Mouse (Mus musculus) MEL (cell line): ENCODE measurements around the gene Sox30.

Experiments
- CHD2 ChIP-seq: IDR thresholded peaks from 2 replicates; pipeline ENCODE4 v1.6.1; 2011; ENCODE audit warnings: low read length, improper control_type of control experiment
- CTCF ChIP-seq, 3 experiments: IDR thresholded peaks in 2 of 3; conservative IDR thresholded peaks in 1 of 3; 2 replicates each; pipeline ENCODE4 v1.5.1; 2011 to 2012; ENCODE audit warnings: low read length in 3 of 3, low read depth in 2 of 3, mild to moderate bottlenecking in 2 of 3, improper control_type of control experiment in 1 of 3, inconsistent platforms in 1 of 3, mixed read lengths in 1 of 3, moderate library complexity in 1 of 3; ENCODE audit not compliant: control insufficient read depth in 1 of 3, insufficient read depth in 1 of 3, poor library complexity in 1 of 3, severe bottlenecking in 1 of 3
- ELF1 ChIP-seq: IDR thresholded peaks from 2 replicates; pipeline ENCODE4 v1.6.1; 2014; ENCODE audit warnings: low read depth, mild to moderate bottlenecking, inconsistent platforms, low read length, improper control_type of control experiment, moderate library complexity
- MYB ChIP-seq: IDR thresholded peaks from 2 replicates; pipeline ENCODE4 v1.6.1; 2011; ENCODE audit warnings: mild to moderate bottlenecking, low read depth, low read length, improper control_type of control experiment
- MYC ChIP-seq: IDR thresholded peaks from 2 replicates; pipeline ENCODE4 v1.6.1; 2011; ENCODE audit warnings: low read depth, mild to moderate bottlenecking, low read length, improper control_type of control experiment, moderate library complexity
- POLR2A ChIP-seq, 2 experiments: IDR thresholded peaks; 2 replicates each; pipeline ENCODE4 v1.6.1; 2011 to 2012; ENCODE audit warnings: low read length in 2 of 2, mild to moderate bottlenecking in 2 of 2, control low read depth in 1 of 2, improper control_type of control experiment in 1 of 2, low read depth in 1 of 2, moderate library complexity in 1 of 2; ENCODE audit not compliant: control insufficient read depth in 1 of 2, insufficient read depth in 1 of 2, poor library complexity in 1 of 2
- SIN3A ChIP-seq: IDR thresholded peaks from 2 replicates; pipeline ENCODE4 v1.6.1; 2012; ENCODE audit warnings: low read length, improper control_type of control experiment, inconsistent platforms
- TBP ChIP-seq: IDR thresholded peaks from 2 replicates; pipeline ENCODE4 v1.8.0; 2011; ENCODE audit warnings: low read depth, low read length, improper control_type of control experiment

DNA sequence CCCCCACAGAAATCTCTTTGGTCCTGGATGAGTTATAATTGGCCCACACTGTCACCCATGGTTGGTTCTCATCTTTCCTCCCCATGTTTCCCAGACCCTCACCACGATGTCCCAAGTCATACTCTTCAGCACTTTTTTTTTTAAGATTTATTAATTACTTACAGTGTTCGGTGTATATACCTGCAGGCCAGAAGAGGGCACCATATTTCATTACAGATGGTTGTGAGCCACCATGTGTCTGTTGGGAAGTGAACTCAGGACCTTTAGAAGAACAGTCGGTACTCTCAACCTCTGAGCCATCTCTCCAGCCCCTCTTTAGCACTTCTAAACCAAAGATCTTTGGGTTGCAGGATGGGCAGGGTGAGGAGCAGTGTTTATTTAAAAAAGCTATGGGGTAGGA is 51.4 kb downstream of the Sox30 start:
- TF ChIP-seq CTCF (IDR thresholded peaks at IDR 0.05 in 2 of 3, conservative IDR thresholded peaks at IDR 0.05 in 1 of 3; ENCODE audit: control insufficient read depth in 1 of 3, insufficient read depth in 1 of 3, low read depth in 2 of 3, low read length in 3 of 3, poor library complexity in 1 of 3, severe bottlenecking in 1 of 3) (peak; percentile 28 to 68 (median 36); a peak in 4 of 6 replicates), TBP (no peak), SIN3A (no peak), MYC (no peak), CHD2 (no peak), MYB (no peak), POLR2A (IDR thresholded peaks at IDR 0.05; ENCODE audit: control insufficient read depth in 1 of 2, insufficient read depth in 1 of 2, low read depth in 1 of 2, low read length in 2 of 2, poor library complexity in 1 of 2) (no peak), ELF1 (no peak)
